ENCODE assay signal across 10 mouse cellular contexts in the genomic region with DNA sequence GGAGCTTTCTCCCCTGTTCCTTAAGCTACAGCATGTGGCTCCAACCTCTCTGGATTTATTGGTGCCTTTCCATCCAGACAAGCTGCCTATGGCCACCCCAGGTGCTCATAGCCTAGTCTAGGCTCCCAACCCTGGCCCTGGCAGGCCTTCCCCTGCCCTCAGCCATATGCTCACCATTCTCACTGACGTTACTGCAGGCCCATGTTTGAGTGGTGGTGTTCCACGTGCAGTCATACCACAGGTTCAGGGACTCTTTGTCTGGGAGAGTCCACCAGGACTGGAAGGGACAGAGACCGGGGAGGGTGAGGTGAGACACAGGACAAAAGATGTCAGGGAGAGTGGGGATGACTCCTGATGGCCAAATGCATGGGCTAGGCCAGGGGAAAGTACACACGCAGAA. TPM values are rescaled to one million over a fixed set of nuclear protein-coding genes. Genes with fewer than 3 reads are reported as not detected.
DNase-seq lines count a peak whose midpoint lies in the region; ATAC-seq lines count a peak whose summit lies in the region.
"Had no signal": no experiment of that assay in that cellular context is flagged by ENCODE, and none has a peak within 500 bp of the region (broad histone marks: within the 10 kb centered on the region; RNA-seq: fewer than 3 reads in every experiment).

No protein-coding gene starts in this region.

- no peak overlapping the region for H3K4me2 ChIP-seq in hindbrain, embryonic 11.5 days (replicated peaks; ENCODE audit: low read depth, low read length)
- peak overlapping the region; percentile 76 for H3K4me2 ChIP-seq in embryonic facial prominence, embryonic 13.5 days
- H3K4me2 ChIP-seq in limb, embryonic 15.5 days: peak overlapping the region; percentile 70

- H3K27ac ChIP-seq in hindbrain, embryonic 10.5 days: peak overlapping the region; percentile 60; the same call in 1 of the 2 replicates
- no peak overlapping the region for H3K27ac ChIP-seq in hindbrain, embryonic 11.5 days (ENCODE audit: low read depth, low read length)
- peak overlapping the region; percentile 93 for H3K27ac ChIP-seq in embryonic facial prominence, embryonic 13.5 days
- H3K27ac ChIP-seq in limb, embryonic 15.5 days: peak overlapping the region; percentile 95

- no peak overlapping the region for H3K9ac ChIP-seq in hindbrain, embryonic 11.5 days (ENCODE audit: low read depth, low read length)
- H3K9ac ChIP-seq in embryonic facial prominence, embryonic 13.5 days: peak overlapping the region; percentile 78
- H3K9ac ChIP-seq in limb, embryonic 15.5 days: peak overlapping the region; percentile 65; the same call in 1 of the 2 replicates

- no peak for ATAC-seq in hindbrain, embryonic 11.5 days (ENCODE audit: low FRiP score)
- no peak for ATAC-seq in embryonic facial prominence, embryonic 13.5 days (ENCODE audit: insufficient number of reproducible peaks, insufficient read depth, low FRiP score, low TSS enrichment, low read depth)
- no peak for ATAC-seq in limb, embryonic 15.5 days (ENCODE audit: insufficient number of reproducible peaks, low FRiP score, low TSS enrichment, low read depth)

- DNase-seq in hindbrain, embryonic 10.5 days (ENCODE audit: low spot score): no peak
- DNase-seq in hindbrain, embryonic 11.5 days (ENCODE audit: low spot score): no peak
- DNase-seq in 3T3-L1 (ENCODE audit: low read depth, low spot score): peak; percentile 14
- no peak for DNase-seq in MN1 (ENCODE audit: low spot score)
- DNase-seq in gastrocnemius, postnatal 4 days (ENCODE audit: low spot score in 2 of 2): no peak
- DNase-seq in cerebellum, adult 9-10 months: no peak
- DNase-seq: layer of hippocampus, postnatal 36 days had no signal

- no peaks in the 10 kb centered on the region; the same call in 1 of the 2 replicates for H3K9me3 ChIP-seq in hindbrain, embryonic 10.5 days
- H3K9me3 ChIP-seq in hindbrain, embryonic 11.5 days (ENCODE audit: control insufficient read depth, low read length): no peaks in the 10 kb centered on the region
- H3K9me3 ChIP-seq in embryonic facial prominence, embryonic 13.5 days: no peaks in the 10 kb centered on the region
- no peaks in the 10 kb centered on the region for H3K9me3 ChIP-seq in limb, embryonic 15.5 days

- peaks cover 19% of the 10 kb centered on the region for H3K27me3 ChIP-seq in hindbrain, embryonic 10.5 days (ENCODE audit: insufficient read depth, poor library complexity, severe bottlenecking)
- no peaks in the 10 kb centered on the region for H3K27me3 ChIP-seq in hindbrain, embryonic 11.5 days (ENCODE audit: control insufficient read depth, insufficient read depth, low read length)
- no peaks in the 10 kb centered on the region for H3K27me3 ChIP-seq in embryonic facial prominence, embryonic 13.5 days
- H3K27me3 ChIP-seq in limb, embryonic 15.5 days: no peaks in the 10 kb centered on the region

- 80% methylated on average over 4 of the region's 4 CpGs for WGBS in hindbrain, embryonic 10.5 days
- WGBS in hindbrain, embryonic 11.5 days: 77% methylated on average over 4 of the region's 4 CpGs
- WGBS in embryonic facial prominence, embryonic 13.5 days: 77% methylated on average over 4 of the region's 4 CpGs
- 52% methylated on average over 4 of the region's 4 CpGs for WGBS in limb, embryonic 15.5 days

- no peaks in the 10 kb centered on the region for H3K36me3 ChIP-seq in hindbrain, embryonic 10.5 days
- no peaks in the 10 kb centered on the region for H3K36me3 ChIP-seq in hindbrain, embryonic 11.5 days (ENCODE audit: control insufficient read depth, insufficient read depth, low read length)
- peaks cover 11% of the 10 kb centered on the region for H3K36me3 ChIP-seq in embryonic facial prominence, embryonic 13.5 days
- H3K36me3 ChIP-seq in limb, embryonic 15.5 days: peaks cover 17% of the 10 kb centered on the region

- peaks cover 73% of the 10 kb centered on the region for H3K4me1 ChIP-seq in hindbrain, embryonic 10.5 days (replicated peaks)
- peaks cover 17% of the 10 kb centered on the region for H3K4me1 ChIP-seq in hindbrain, embryonic 11.5 days (replicated peaks; ENCODE audit: control insufficient read depth, insufficient read depth, low read length)
- peaks cover 83% of the 10 kb centered on the region for H3K4me1 ChIP-seq in embryonic facial prominence, embryonic 13.5 days
- peaks cover 79% of the 10 kb centered on the region for H3K4me1 ChIP-seq in limb, embryonic 15.5 days

- no peak overlapping the region for H3K4me3 ChIP-seq in hindbrain, embryonic 10.5 days
- no peak overlapping the region for H3K4me3 ChIP-seq in hindbrain, embryonic 11.5 days (ENCODE audit: low read depth, low read length)
- peak overlapping the region; percentile 55 for H3K4me3 ChIP-seq in embryonic facial prominence, embryonic 13.5 days
- peak overlapping the region; percentile 60 for H3K4me3 ChIP-seq in limb, embryonic 15.5 days

RNA-seq across cellular contexts. Expression of a gene that starts 1.4 kb away (rescaled TPM):
- 16.7 and 29.7 TPM in 2 replicates for polyA plus RNA-seq in hindbrain, embryonic 10.5 days (2016; fragmentation: Nextera tagmentation; extraction: Ambion mirVana)
- 28.3 and 40.5 TPM in 2 replicates for polyA plus RNA-seq in hindbrain, embryonic 11.5 days (2014; fragmentation: Nextera tagmentation; extraction: Ambion mirVana)
- 199 and 213 TPM in 2 replicates for polyA plus RNA-seq in embryonic facial prominence, embryonic 13.5 days (2015; fragmentation: Nextera tagmentation; extraction: Ambion mirVana)
- polyA plus RNA-seq in limb, embryonic 15.5 days (2015; fragmentation: Nextera tagmentation; extraction: Ambion mirVana): 328 and 364 TPM in 2 replicates
- 10 to 100 TPM; 85.8 to 88.0 TPM for total RNA-seq in gastrocnemius, postnatal 4 days (2021)

RNA-seq across cellular contexts. Expression of a gene that starts 4.1 kb away (rescaled TPM):
- polyA plus RNA-seq in hindbrain, embryonic 10.5 days (2016; fragmentation: Nextera tagmentation; extraction: Ambion mirVana): 6.5 and 7.7 TPM in 2 replicates
- polyA plus RNA-seq in hindbrain, embryonic 11.5 days (2014; fragmentation: Nextera tagmentation; extraction: Ambion mirVana): 3.3 and 5.3 TPM in 2 replicates
- polyA plus RNA-seq in embryonic facial prominence, embryonic 13.5 days (2015; fragmentation: Nextera tagmentation; extraction: Ambion mirVana): 2.4 and 3.2 TPM in 2 replicates
- polyA plus RNA-seq in limb, embryonic 15.5 days (2015; fragmentation: Nextera tagmentation; extraction: Ambion mirVana): 3.5 and 3.6 TPM in 2 replicates
- 1 to 10 TPM; 2.4 to 2.5 TPM for total RNA-seq in gastrocnemius, postnatal 4 days (2021)

RNA-seq across cellular contexts. Expression of a gene that starts 23.0 kb away (rescaled TPM):
- 4.5 and 4.8 TPM in 2 replicates for polyA plus RNA-seq in hindbrain, embryonic 10.5 days (2016; fragmentation: Nextera tagmentation; extraction: Ambion mirVana)
- polyA plus RNA-seq in hindbrain, embryonic 11.5 days (2014; fragmentation: Nextera tagmentation; extraction: Ambion mirVana): 3.1 and 4.6 TPM in 2 replicates
- polyA plus RNA-seq in embryonic facial prominence, embryonic 13.5 days (2015; fragmentation: Nextera tagmentation; extraction: Ambion mirVana): 7.1 and 7.2 TPM in 2 replicates
- polyA plus RNA-seq in limb, embryonic 15.5 days (2015; fragmentation: Nextera tagmentation; extraction: Ambion mirVana): 4.4 and 5.5 TPM in 2 replicates
- total RNA-seq in gastrocnemius, postnatal 4 days (2021): 10 to 100 TPM; 31.4 to 33.7 TPM

RNA-seq across cellular contexts. Expression of a gene that starts 23.2 kb away (rescaled TPM):
- 1.1 and 1.3 TPM in 2 replicates for polyA plus RNA-seq in hindbrain, embryonic 10.5 days (2016; fragmentation: Nextera tagmentation; extraction: Ambion mirVana)
- polyA plus RNA-seq in hindbrain, embryonic 11.5 days (2014; fragmentation: Nextera tagmentation; extraction: Ambion mirVana): 0.63 and 0.99 TPM in 2 replicates
- 0.41 TPM in 1 of 2 replicates, not detected in the other for polyA plus RNA-seq in embryonic facial prominence, embryonic 13.5 days (2015; fragmentation: Nextera tagmentation; extraction: Ambion mirVana)
- 0.49 and 0.86 TPM in 2 replicates for polyA plus RNA-seq in limb, embryonic 15.5 days (2015; fragmentation: Nextera tagmentation; extraction: Ambion mirVana)
- total RNA-seq in gastrocnemius, postnatal 4 days (2021): under 1 TPM; 0.39 to 0.75 TPM
- total RNA-seq: layer of hippocampus, postnatal 36 days; monocyte, adult 5-6 weeks had no signal

RNA-seq across cellular contexts. Expression of a gene that starts 41.6 kb away (rescaled TPM):
- polyA plus RNA-seq in hindbrain, embryonic 10.5 days (2016; fragmentation: Nextera tagmentation; extraction: Ambion mirVana): 0.19 and 0.33 TPM in 2 replicates
- polyA plus RNA-seq in hindbrain, embryonic 11.5 days (2014; fragmentation: Nextera tagmentation; extraction: Ambion mirVana): 0.39 and 0.42 TPM in 2 replicates
- 0.56 and 0.72 TPM in 2 replicates for polyA plus RNA-seq in embryonic facial prominence, embryonic 13.5 days (2015; fragmentation: Nextera tagmentation; extraction: Ambion mirVana)
- 0.48 and 0.68 TPM in 2 replicates for polyA plus RNA-seq in limb, embryonic 15.5 days (2015; fragmentation: Nextera tagmentation; extraction: Ambion mirVana)
- 1 to 10 TPM; 1.2 to 1.5 TPM for total RNA-seq in gastrocnemius, postnatal 4 days (2021)
- total RNA-seq: monocyte, adult 5-6 weeks had no signal

Comparison
In these comparisons a context has a peak if more than half of its experiments do, and no peak if none do; other contexts are left out.
1. H3K4me3 ChIP-seq: peak in embryonic facial prominence, embryonic 13.5 days (single experiment) and limb, embryonic 15.5 days (single experiment); none in hindbrain, embryonic 10.5 days (single experiment) and hindbrain, embryonic 11.5 days (single experiment).